Mouse (Mus musculus): ENCODE data around the gene Kazald1. TPM values are rescaled to one million over a fixed set of nuclear protein-coding genes. Genes with fewer than 3 reads are reported as not detected.

Gene Kazald1
- total and polyA plus RNA-seq, 3 experiments, result 0.27 to 1.2 (median 0.44) TPM

- no peak overlapping the region for H3K4me3 ChIP-seq (replicated peaks in 1 of 3; ENCODE audit: low read depth in 2 of 3, low read length in 2 of 3, poor library complexity in 1 of 3)
- H3K27ac ChIP-seq (ENCODE audit: insufficient read depth, low read depth), result no peak overlapping the region
- TF ChIP-seq ELF1 (IDR thresholded peaks at IDR 0.05; ENCODE audit: low read depth, low read length), result no peak
- no peak for TF ChIP-seq EP300 (IDR thresholded peaks at IDR 0.05; ENCODE audit: low read length)
- no peak for TF ChIP-seq IRF4 (IDR thresholded peaks at IDR 0.05; ENCODE audit: low read depth, low read length)
- TF ChIP-seq NRF1 (IDR thresholded peaks at IDR 0.05; ENCODE audit: low read depth, low read length), result no peak
- no peak for TF ChIP-seq MXI1 (IDR thresholded peaks at IDR 0.05; ENCODE audit: low read depth, low read length)
- no peak for TF ChIP-seq MAFK (IDR thresholded peaks at IDR 0.05; ENCODE audit: insufficient replicate concordance, low read length)
- TF ChIP-seq CHD2 (IDR thresholded peaks at IDR 0.05; ENCODE audit: low read length), result no peak
- no peak for TF ChIP-seq CHD1 (IDR thresholded peaks at IDR 0.05; ENCODE audit: low read depth, low read length)
- TF ChIP-seq POLR2AphosphoS2 (IDR thresholded peaks at IDR 0.05; ENCODE audit: low read depth, low read length), result no peak
- TF ChIP-seq RAD21 (IDR thresholded peaks at IDR 0.05; ENCODE audit: low read depth, low read length), result no peak
- TF ChIP-seq SIN3A (IDR thresholded peaks at IDR 0.05; ENCODE audit: low read length), result no peak
- no peak for TF ChIP-seq BHLHE40 (IDR thresholded peaks at IDR 0.05; ENCODE audit: low read depth, low read length)
- TF ChIP-seq KAT2A (IDR thresholded peaks at IDR 0.05; ENCODE audit: insufficient replicate concordance, low read length), result no peak
- peaks cover 8 to 15% of the 10 kb centered on the region in 2 experiments for H3K4me1 ChIP-seq (ENCODE audit: control insufficient read depth in 1 of 2, insufficient read depth in 2 of 2)
- peaks cover 47% of the 10 kb centered on the region for H3K27me3 ChIP-seq (replicated peaks)
- no peaks in the 10 kb centered on the region for H3K9me3 ChIP-seq (replicated peaks; ENCODE audit: low read length)
- H3K79me2 ChIP-seq (replicated peaks; ENCODE audit: control insufficient read depth, extremely low read depth, insufficient read depth, poor library complexity, severe bottlenecking), result no peaks in the 10 kb centered on the region
- dilution Hi-C loops (cut with MboI; ENCODE audit: extremely low pct_ligation_motif_present, extremely low pct_unique_long_range_greater_than_20kb, low sequenced_read_pairs) (no loop called here), in situ Hi-C loops (cut with MboI; ENCODE audit: low pct_ligation_motif_present, low pct_unique_long_range_greater_than_20kb, low sequenced_read_pairs) (loop anchor here (25.0 kb wide), 1 partner anchor 440 kb away; no protein-coding TSS in a partner anchor)
- H3K4me2 ChIP-seq (ENCODE audit: insufficient read depth, low read depth, poor library complexity, severe bottlenecking), result no peak overlapping the region
- no peak overlapping the region for H3K9ac ChIP-seq (ENCODE audit: insufficient read depth, low read depth)
- DNase-seq (ENCODE audit: extremely low read depth), result no peak
- peaks cover 0 to 28% of the 10 kb centered on the region in 2 experiments for H3K36me3 ChIP-seq (replicated peaks in 1 of 2; ENCODE audit: control insufficient read depth in 1 of 2, insufficient read depth in 1 of 2, low read length in 1 of 2)
Observed at GRCm38 (mm10) chr19:45026958-45027670, 47.9 kb upstream of the Kazald1 start.

- Histone ChIP-seq H3K4me2 (ENCODE audit: insufficient read depth, low read depth, poor library complexity, severe bottlenecking) (no peak overlapping the region), H3K9me3 (replicated peaks; ENCODE audit: low read length) (no peaks in the 10 kb centered on the region), H3K4me1 (ENCODE audit: control insufficient read depth in 1 of 2, insufficient read depth in 2 of 2) (peaks cover 8 to 17% of the 10 kb centered on the region in 2 experiments), H3K27ac (ENCODE audit: insufficient read depth, low read depth) (no peak overlapping the region), H3K36me3 (replicated peaks in 1 of 2; ENCODE audit: control insufficient read depth in 1 of 2, insufficient read depth in 1 of 2, low read length in 1 of 2) (peaks cover 0 to 28% of the 10 kb centered on the region in 2 experiments), H3K79me2 (replicated peaks; ENCODE audit: control insufficient read depth, extremely low read depth, insufficient read depth, poor library complexity, severe bottlenecking) (no peaks in the 10 kb centered on the region), H3K27me3 (replicated peaks) (peaks cover 42% of the 10 kb centered on the region), H3K9ac (ENCODE audit: insufficient read depth, low read depth) (no peak overlapping the region), H3K4me3 (replicated peaks in 1 of 3; ENCODE audit: low read depth in 2 of 3, low read length in 2 of 3, poor library complexity in 1 of 3) (no peak overlapping the region)
- no peak for DNase-seq (ENCODE audit: extremely low read depth)
- TF ChIP-seq KAT2A (IDR thresholded peaks at IDR 0.05; ENCODE audit: insufficient replicate concordance, low read length) (no peak), NRF1 (IDR thresholded peaks at IDR 0.05; ENCODE audit: low read depth, low read length) (no peak), JUN (IDR thresholded peaks at IDR 0.05; ENCODE audit: insufficient read depth, low read depth, low read length) (no peak), EP300 (IDR thresholded peaks at IDR 0.05; ENCODE audit: low read length) (no peak), HCFC1 (IDR thresholded peaks at IDR 0.05; ENCODE audit: low read depth, low read length) (no peak), SMC3 (IDR thresholded peaks at IDR 0.05; ENCODE audit: low read depth, low read length) (no peak)
- in situ Hi-C loops (cut with MboI; ENCODE audit: low pct_ligation_motif_present, low pct_unique_long_range_greater_than_20kb, low sequenced_read_pairs), result loop anchor here (25.0 kb wide), 1 partner anchor 441 kb away; no protein-coding TSS in a partner anchor
- dilution Hi-C loops (cut with MboI; ENCODE audit: extremely low pct_ligation_motif_present, extremely low pct_unique_long_range_greater_than_20kb, low sequenced_read_pairs), result no loop called here
Observed at GRCm38 (mm10) chr19:45027848-45028247, 47.2 kb upstream of the Kazald1 start.

Data from CH12.LX (cell line).